Mouse (Mus musculus) gastrocnemius, postnatal 25 days (tissue): Measurements from ENCODE around the gene Flt1. TPM values are rescaled to one million over a fixed set of nuclear protein-coding genes. Genes with fewer than 3 reads are reported as not detected.
A peak's percentile ranks its signal among the peaks of the same experiment; 100 is the strongest.

Experiments
- DNase-seq: peaks from one replicate; pipeline ENCODE4 v3.0.0; 2022
- long read RNA-seq, 2 experiments: library from polyadenylated mRNA; stranded (forward); transcript quantifications; one replicate each; pipeline ENCODE4 v2.0.0; 2021
- total RNA-seq, 2 experiments: library from RNA; stranded (reverse); gene quantifications; 1 replicate in 1 of 2; 2 replicates in 1 of 2; pipeline ENCODE4 v1.2.3; 2021

Flt1 gene
- total RNA-seq = 10 to 100 TPM; 22.8 to 24.1 TPM
- long read RNA-seq, experiment 1, full-length matches to known transcripts = 2 of 8 reads
- long read RNA-seq, experiment 1, partial matches to known transcripts = 0 of 8 reads
- long read RNA-seq, experiment 1, other reads (novel, unspliced or antisense) = 6 of 8 reads
- long read RNA-seq, experiment 2, full-length matches to known transcripts = 7 of 15 reads
- long read RNA-seq, experiment 2, partial matches to known transcripts = 7 of 15 reads
- long read RNA-seq, experiment 2, other reads (novel, unspliced or antisense) = 1 of 15 reads

DNA sequence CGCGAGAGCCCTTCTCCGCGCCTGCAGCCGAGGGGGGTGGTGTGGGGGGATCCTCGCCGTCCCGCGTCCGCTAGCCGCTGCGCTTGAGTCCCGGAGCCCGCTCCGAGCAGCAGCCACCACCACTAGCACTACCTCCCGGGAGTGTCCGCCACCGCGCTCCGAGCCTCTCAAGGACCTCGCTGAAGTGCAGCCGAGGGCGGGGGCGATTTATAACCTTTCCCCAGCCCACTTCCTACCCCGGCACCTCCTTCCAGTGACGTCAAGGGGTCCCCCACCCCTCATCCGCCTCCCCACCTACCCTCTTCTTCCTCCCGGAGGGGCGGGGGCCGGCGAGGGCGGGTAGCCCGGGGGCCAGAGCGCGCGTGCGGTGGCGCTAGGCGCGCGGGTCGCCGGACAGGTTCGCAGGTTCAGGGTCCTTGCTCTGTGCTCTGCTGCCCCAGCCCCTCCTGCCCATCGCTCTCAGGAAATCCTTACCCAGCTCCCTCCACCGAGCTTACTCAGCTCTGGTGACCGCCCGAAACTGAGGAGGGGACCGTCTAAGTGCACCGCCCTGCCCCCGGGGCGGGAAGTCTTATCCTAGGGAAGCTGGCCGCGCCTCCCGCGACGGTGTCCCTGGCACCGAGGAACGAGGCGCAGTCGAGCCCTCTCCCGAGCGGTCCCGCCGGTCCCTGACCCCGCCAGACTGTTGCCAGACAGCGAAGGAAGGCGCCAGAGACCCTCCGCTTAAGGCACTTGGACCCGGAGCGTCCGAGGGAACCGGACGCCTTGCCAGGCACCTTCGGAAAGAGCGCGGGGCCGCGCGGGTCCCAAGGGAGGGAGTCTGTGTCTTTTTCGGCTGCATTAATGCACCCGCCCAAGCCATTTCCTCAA, at the start of gene Flt1:
Gene Flt1, minus strand, starts transcription at position 181 of the 870 bp plus-strand sequence.
- peak; percentile 75 for DNase-seq

- no peak for DNase-seq
Observed at GRCm38 (mm10) chr5:147775222-147775621, 49.4 kb upstream of the Flt1 start.

DNA sequence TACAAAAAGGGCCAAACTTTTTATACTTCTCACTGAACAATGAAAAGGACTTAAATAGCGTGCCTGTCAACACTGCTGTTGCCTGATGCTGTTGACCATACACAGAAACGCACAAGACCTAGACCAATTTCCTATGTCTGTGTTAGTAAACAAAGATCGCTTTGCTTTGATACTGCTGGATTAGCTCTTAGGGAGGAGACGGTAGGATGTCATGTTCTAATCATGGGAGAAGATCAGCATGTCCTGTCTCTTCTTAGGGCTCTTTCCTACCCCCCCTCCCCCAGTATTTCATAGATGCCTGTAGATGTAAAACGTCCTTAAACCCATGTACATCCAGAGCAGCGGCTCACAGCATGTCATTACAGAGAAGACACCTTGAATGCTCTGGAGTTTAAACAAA, 44.1 kb upstream of the Flt1 start:
- DNase-seq = no peak

- no peak for DNase-seq
Observed at GRCm38 (mm10) chr5:147764061-147764460, 38.2 kb upstream of the Flt1 start.

DNA sequence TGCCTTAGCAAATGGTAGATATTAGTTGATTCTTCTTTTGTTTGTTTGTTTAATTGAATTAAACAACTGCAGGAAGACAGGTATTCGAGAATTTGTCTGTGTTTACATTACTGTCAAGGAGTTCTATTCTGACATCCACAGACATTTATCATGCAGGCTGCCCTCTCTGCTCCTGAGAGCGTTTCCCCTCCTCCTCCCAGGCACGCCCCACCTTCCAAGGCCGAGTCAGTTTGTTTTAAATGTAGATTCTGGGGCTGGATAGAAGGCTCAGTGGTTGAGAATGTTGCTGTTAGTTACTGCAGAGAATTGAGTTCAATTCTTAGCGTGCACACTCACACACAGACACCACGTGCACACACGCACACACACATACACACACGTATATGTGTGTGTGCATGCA, 36.2 kb upstream of the Flt1 start:
- DNase-seq = no peak

GRCm38 (mm10) chr5:147761275-147761674, 35.5 kb upstream of the Flt1 start:
- DNase-seq = no peak

DNA sequence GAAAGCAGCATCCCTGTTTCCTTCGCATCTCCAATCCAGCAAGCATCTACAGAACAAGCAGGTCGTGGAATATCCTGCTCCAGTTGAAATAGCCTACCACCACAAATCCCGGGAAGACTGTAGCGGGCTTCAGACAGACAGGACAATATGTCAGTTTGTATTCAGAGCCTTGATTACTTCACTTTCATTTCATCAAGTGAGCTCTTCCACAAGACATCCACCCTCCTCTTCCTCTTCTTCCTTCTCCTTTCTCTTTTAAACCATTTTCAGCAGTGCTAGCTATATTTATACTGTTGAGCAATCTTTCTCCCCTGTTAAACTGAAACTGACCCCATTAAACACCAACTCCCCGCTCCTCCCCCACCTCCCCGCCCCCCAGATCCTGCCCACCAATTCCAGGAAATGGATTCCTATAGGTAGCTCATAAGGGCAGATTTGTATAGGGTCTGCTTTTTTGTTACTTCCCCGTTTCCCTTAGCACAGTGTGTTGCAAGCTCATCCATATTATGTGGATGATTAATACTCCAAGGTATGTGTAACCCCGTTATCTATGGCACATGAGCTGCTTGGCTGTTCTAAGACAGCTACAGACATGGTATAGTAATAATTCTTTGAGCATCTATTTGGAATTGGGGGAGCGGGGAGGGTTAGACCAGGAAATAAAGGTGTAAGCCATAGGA, 33.0 kb upstream of the Flt1 start:
- DNase-seq = no peak

DNA sequence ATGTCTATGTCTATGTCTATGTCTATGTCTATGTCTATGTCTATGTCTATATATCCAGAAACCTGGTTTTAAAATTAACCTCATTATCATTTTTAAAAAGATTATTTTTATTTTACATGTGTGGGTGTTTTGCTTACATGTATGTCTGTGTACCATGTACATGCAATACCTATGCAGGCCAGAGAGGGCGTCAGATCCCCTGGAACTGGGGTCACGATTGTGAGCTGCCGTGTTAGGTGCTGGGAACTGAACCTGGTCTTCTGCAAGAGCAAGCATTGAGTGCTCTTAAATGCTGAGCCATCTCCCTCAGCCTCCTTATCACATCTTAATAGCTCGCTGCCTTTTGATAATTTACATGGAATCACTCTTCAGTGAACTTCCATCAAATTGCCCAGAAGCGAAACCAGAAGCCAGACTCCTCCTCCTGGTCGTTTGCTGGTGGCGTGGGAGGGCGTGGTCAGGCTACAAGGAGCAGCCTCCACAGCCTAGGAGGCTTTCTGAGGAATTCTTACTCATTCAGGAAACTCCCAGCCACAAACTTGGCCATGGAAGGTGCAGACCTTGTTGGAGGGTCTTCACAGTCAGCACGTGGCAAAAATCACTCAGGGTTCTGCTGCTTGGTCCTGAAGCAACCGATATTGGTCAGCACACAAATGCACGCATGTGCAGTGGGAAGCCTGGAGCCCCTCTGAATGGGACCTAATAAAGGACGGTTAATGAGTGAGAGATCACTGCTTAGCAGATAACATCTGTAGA, 32.2 kb upstream of the Flt1 start:
- DNase-seq = peak; percentile 31

DNA sequence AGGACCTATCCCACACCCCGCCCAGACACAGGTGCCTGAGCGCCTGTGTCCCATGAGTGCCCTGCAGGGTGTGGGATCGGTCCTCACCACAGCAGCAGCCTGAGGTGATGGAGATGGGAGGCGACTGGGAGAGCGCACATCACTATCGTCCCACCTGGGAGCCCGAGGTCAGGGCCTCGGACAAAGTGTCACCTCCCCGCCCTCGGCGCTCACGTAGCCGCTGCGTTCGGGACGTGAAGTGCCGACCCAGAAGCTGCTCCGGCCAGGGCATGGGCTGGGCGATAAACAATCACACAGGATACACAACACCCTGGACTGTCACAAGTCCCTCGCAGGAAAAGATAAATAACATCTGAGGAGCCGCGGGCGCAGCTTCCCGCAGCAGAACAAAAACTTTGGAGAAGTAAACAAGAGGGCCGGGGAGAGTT, 27.1 kb upstream of the Flt1 start:
- DNase-seq = peak; percentile 41

DNA sequence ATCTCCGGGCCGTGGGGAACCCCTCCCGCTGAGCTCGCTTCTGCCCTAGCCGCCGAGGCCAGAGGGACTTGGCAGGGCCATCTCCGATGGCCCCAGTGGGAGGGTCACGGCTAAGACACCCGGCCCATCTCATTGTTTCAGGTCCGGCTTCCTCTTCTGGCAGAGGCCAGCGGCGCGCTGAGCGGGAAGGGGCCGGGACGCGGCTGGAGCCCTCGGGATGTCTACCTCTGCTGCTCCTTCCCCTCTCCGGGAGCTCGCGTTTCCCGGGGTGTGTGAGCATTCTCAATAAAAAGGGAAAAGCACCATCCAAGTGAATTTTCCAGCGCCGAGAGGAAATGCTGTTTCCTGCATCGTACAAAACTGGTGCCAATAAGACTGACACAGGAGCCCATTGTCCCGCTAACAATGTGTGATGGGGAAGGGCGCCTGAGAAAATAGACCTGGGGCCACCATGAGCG, 25.9 kb upstream of the Flt1 start:
- DNase-seq = peak; percentile 71

DNA sequence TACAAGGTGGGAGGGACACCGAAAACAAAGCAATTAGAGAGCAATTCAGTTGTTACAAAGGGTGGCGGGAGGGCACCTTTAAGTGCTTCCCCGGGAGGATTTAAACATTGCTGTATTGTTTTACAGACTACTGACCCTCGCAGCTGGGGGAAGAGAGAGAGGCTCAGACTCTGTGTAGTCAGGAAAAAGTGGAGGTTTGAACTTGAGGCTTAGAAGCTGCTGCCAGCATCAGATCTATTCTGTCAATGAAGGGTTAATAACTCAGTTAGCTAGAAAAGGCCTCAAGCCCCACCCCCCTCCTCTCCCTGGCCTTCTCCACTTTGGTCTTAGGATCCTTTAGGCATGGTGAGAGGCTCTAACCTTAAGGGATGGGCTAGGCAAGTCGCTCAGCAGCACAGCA, 24.2 kb upstream of the Flt1 start:
- DNase-seq = no peak

DNA sequence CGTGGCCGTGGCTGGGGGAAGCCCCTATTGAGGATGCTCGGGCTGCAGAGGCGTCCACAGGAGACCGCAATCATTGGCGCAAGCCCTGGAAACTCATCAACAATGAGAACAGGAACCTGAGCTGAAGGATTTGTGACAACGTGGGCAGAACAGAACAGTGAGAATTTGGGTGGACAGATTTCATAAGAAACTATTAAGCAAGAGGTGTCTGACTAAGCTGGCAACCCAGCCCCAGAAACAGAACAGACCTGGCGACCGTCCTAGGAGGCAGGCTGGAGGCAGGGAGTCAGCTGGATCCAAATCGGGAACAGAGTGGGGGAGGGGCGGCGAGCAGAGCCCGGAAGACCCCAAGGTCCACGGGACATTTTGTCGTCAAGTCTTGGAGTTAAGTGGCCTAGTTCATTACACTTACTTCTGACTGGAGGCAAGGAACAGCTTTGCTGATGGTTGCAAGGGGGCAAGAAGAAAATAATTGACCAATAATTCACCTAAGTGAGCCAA, 22.3 kb upstream of the Flt1 start:
- DNase-seq = peak; percentile 42

- no peak for DNase-seq
Observed at GRCm38 (mm10) chr5:147744900-147745653, 19.3 kb upstream of the Flt1 start.

- DNase-seq = no peak
Observed at GRCm38 (mm10) chr5:147742468-147743111, 16.8 kb upstream of the Flt1 start.

GRCm38 (mm10) chr5:147736766-147737280, 11.0 kb upstream of the Flt1 start:
- DNase-seq = no peak

DNA sequence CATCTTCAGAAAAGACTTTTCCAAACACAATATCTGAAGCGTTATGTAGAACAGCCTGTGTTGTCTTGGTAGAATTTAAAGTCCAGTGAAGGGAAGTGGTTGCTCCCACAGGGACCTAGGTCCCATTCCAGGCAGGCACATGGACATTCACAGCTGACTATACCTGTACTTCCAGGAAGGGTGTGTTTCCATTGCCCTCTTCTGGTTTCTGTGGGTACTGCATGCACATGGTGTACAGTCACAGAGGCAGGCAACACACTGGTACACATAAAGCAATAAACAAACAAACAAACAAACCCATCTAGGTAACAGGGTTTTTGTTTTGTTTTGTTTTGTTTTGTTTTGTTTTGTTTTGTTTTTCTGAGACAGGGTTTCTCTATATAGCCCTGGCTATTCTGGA, 7.9 kb upstream of the Flt1 start:
- DNase-seq = no peak

- peak; percentile 21 for DNase-seq
Observed at GRCm38 (mm10) chr5:147732926-147733325, 7.1 kb upstream of the Flt1 start.

GRCm38 (mm10) chr5:147727481-147727880, 1.7 kb upstream of the Flt1 start:
- DNase-seq = no peak

DNA sequence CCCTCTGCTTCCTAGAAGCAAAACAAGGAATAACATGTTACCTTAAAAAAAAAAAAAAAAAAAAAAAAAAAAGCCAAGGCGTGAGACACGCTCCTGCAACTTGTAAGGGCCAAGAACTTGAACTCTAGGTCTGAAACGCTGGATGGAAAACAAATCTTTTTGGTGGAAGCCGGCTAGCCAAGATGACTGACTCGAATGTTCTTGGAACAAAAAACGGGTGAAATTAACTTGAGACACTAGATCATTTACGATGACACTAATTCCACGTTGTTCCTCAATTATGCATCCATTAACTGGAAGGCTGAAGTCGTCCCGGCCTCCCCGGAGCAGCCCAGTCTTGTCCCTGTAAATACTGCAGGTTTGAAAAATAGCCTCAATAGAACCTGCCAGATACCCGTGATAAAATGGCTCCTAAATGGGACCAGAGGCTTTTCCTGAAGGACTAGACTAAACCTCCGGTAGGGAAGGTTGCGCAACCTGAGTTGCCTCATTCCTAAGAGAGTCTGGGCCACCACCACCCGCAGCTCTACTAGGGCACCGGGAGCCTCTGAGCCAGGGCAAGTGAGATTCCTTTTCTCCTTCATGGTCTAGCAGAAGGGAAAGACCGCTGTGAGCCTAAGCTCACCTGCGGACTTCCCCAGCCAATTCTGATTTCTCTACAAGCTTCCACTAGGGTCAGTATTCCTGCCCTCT, 1.0 kb upstream of the Flt1 start:
- DNase-seq = no peak
